Mouse (Mus musculus) megakaryocyte progenitor cell, adult 5-6 weeks (primary cell): Measurements from ENCODE around the gene Desi1. TPM values are rescaled to one million over a fixed set of nuclear protein-coding genes. Genes with fewer than 3 reads are reported as not detected.

ENCODE experiments used
- total RNA-seq, 2 experiments: library from RNA; stranded (forward) in 1 of 2; stranded (reverse) in 1 of 2; fragments of 157-497, 149-512 nt in 1 of 2; fragments of 200-1000 nt in 1 of 2; gene quantifications; 2 replicates each; pipeline versions ENCODE4 v1.2.3 to v1.2.4; 2015 to 2017

The Desi1 gene
- total RNA-seq, 2 experiments from 2014 or later = 9.2 to 38.4 TPM

Other genes with a start within 250 kb of the Desi1 start
- gene Tef, start 231.4 kb downstream of the Desi1 start, total RNA-seq (2015) = 4.9 and 5.1 TPM in 2 replicates
- gene Tef, start 231.4 kb downstream of the Desi1 start, total RNA-seq (2017) = 10.4 and 11.0 TPM in 2 replicates
- gene Tob2, start 175.1 kb downstream of the Desi1 start, total RNA-seq (2015) = 33.9 and 36.3 TPM in 2 replicates
- 19.8 and 21.2 TPM in 2 replicates for gene Tob2, start 175.1 kb downstream of the Desi1 start, total RNA-seq (2017)
- 123 and 128 TPM in 2 replicates for gene Phf5a, start 162.0 kb downstream of the Desi1 start, total RNA-seq (2015)
- gene Phf5a, start 162.0 kb downstream of the Desi1 start, total RNA-seq (2017) = 83.2 and 110 TPM in 2 replicates
- gene Aco2, start 161.6 kb downstream of the Desi1 start, total RNA-seq (2015) = 77.3 and 90.7 TPM in 2 replicates
- 122 and 130 TPM in 2 replicates for gene Aco2, start 161.6 kb downstream of the Desi1 start, total RNA-seq (2017)
- 14.0 and 17.1 TPM in 2 replicates for gene Polr3h, start 107.6 kb downstream of the Desi1 start, total RNA-seq (2015)
- gene Polr3h, start 107.6 kb downstream of the Desi1 start, total RNA-seq (2017) = 37.6 and 37.7 TPM in 2 replicates
- gene Csdc2, start 97.1 kb downstream of the Desi1 start, total RNA-seq (2015) = not detected in 2 replicates
- gene Csdc2, start 97.1 kb downstream of the Desi1 start, total RNA-seq (2017) = not detected in 2 replicates
- gene Pmm1, start 72.9 kb downstream of the Desi1 start, total RNA-seq (2015) = 22.9 and 23.0 TPM in 2 replicates
- gene Pmm1, start 72.9 kb downstream of the Desi1 start, total RNA-seq (2017) = 13.2 and 17.0 TPM in 2 replicates
- gene 1700029P11Rik, start 53.3 kb downstream of the Desi1 start, total RNA-seq (2015) = not detected in 2 replicates
- not detected in 2 replicates for gene 1700029P11Rik, start 53.3 kb downstream of the Desi1 start, total RNA-seq (2017)
- 75.3 and 108 TPM in 2 replicates for gene Xrcc6, start 46.0 kb downstream of the Desi1 start, total RNA-seq (2015)
- 135 and 249 TPM in 2 replicates for gene Xrcc6, start 46.0 kb downstream of the Desi1 start, total RNA-seq (2017)
- gene Snu13, start 13.7 kb upstream of the Desi1 start, total RNA-seq (2015) = 235 and 245 TPM in 2 replicates
- 201 and 202 TPM in 2 replicates for gene Snu13, start 13.7 kb upstream of the Desi1 start, total RNA-seq (2017)
- not detected in 2 replicates for gene 4930407I10Rik, start 25.3 kb upstream of the Desi1 start, total RNA-seq (2015)
- not detected in 2 replicates for gene 4930407I10Rik, start 25.3 kb upstream of the Desi1 start, total RNA-seq (2017)
- not detected in 2 replicates for gene Mei1, start 36.1 kb upstream of the Desi1 start, total RNA-seq (2015)
- not detected in 2 replicates for gene Mei1, start 36.1 kb upstream of the Desi1 start, total RNA-seq (2017)
- gene Ccdc134, start 94.1 kb upstream of the Desi1 start, total RNA-seq (2015) = 5.5 and 10.4 TPM in 2 replicates
- gene Ccdc134, start 94.1 kb upstream of the Desi1 start, total RNA-seq (2017) = 19.6 and 29.7 TPM in 2 replicates
- 24.7 and 28.3 TPM in 2 replicates for gene Srebf2, start 113.3 kb upstream of the Desi1 start, total RNA-seq (2015)
- gene Srebf2, start 113.3 kb upstream of the Desi1 start, total RNA-seq (2017) = 21.0 and 23.7 TPM in 2 replicates
- gene Shisa8, start 179.0 kb upstream of the Desi1 start, total RNA-seq (2015) = 0.10 and 0.12 TPM in 2 replicates
- 0.27 and 3.2 TPM in 2 replicates for gene Shisa8, start 179.0 kb upstream of the Desi1 start, total RNA-seq (2017)
- 2.1 and 2.4 TPM in 2 replicates for gene Tnfrsf13c, start 190.5 kb upstream of the Desi1 start, total RNA-seq (2015)
- 0.34 and 0.92 TPM in 2 replicates for gene Tnfrsf13c, start 190.5 kb upstream of the Desi1 start, total RNA-seq (2017)
- 32.9 and 42.6 TPM in 2 replicates for gene Cenpm, start 210.9 kb upstream of the Desi1 start, total RNA-seq (2015)
- gene Cenpm, start 210.9 kb upstream of the Desi1 start, total RNA-seq (2017) = 16.5 and 24.9 TPM in 2 replicates
- gene 1500009C09Rik, start 218.5 kb upstream of the Desi1 start, total RNA-seq (2015) = not detected in 2 replicates
- gene 1500009C09Rik, start 218.5 kb upstream of the Desi1 start, total RNA-seq (2017) = not detected in 2 replicates
- gene Sept3, start 241.0 kb upstream of the Desi1 start, total RNA-seq (2015) = 0.07 TPM in 1 of 2 replicates, not detected in the other
- 0.08 TPM in 1 of 2 replicates, not detected in the other for gene Sept3, start 241.0 kb upstream of the Desi1 start, total RNA-seq (2017)